Mouse (Mus musculus) urinary bladder, postnatal 10 days (tissue): Measurements from ENCODE around the gene Zfp536.

Source experiments
- DNase-seq: peaks from one replicate; pipeline ENCODE4 v3.0.0; 2022; ENCODE audit warnings: low spot score

Zfp536 gene

GRCm38 (mm10) chr7:37471726-37472125 is 301.7 kb downstream of the Zfp536 start:
- no peak for DNase-seq

- no peak for DNase-seq
Measured at GRCm38 (mm10) chr7:37466477-37467243, 306.8 kb downstream of the Zfp536 start.

GRCm38 (mm10) chr7:37464186-37464721 is 309.2 kb downstream of the Zfp536 start:
- DNase-seq, result no peak

- no peak for DNase-seq
Measured at GRCm38 (mm10) chr7:37447523-37447922, 325.9 kb downstream of the Zfp536 start.

- no peak for DNase-seq
Measured at GRCm38 (mm10) chr7:37439912-37440311, 333.5 kb downstream of the Zfp536 start.

GRCm38 (mm10) chr7:37439117-37439844 is 334.2 kb downstream of the Zfp536 start:
- DNase-seq, result no peak

- no peak for DNase-seq
Measured at GRCm38 (mm10) chr7:37437887-37438286, 335.6 kb downstream of the Zfp536 start.

GRCm38 (mm10) chr7:37433156-37433555 is 340.3 kb downstream of the Zfp536 start:
- DNase-seq, result no peak

- DNase-seq, result no peak
Measured at GRCm38 (mm10) chr7:37431471-37431870, 342.0 kb downstream of the Zfp536 start.

GRCm38 (mm10) chr7:37426061-37426460 is 347.4 kb downstream of the Zfp536 start:
- no peak for DNase-seq

GRCm38 (mm10) chr7:37422966-37423365 is 350.5 kb downstream of the Zfp536 start:
- DNase-seq, result no peak
